Mouse (Mus musculus) CH12.LX (cell line): ENCODE measurements around the gene Rhod. TPM values are rescaled to one million over a fixed set of nuclear protein-coding genes. Genes with fewer than 3 reads are reported as not detected.

Experiments used
- DNase-seq: peaks from one replicate; pipeline ENCODE4 v3.0.0-alpha.2; 2013; ENCODE audit errors: extremely low read depth
- H3K27ac ChIP-seq: 2 replicates; pipeline ENCODE4 v1.5.1; 2012; ENCODE audit warnings: low read depth, mild to moderate bottlenecking, control low read depth, moderate library complexity; ENCODE audit not compliant: insufficient read depth
- H3K27me3 ChIP-seq: replicated peaks from 2 replicates; pipeline ENCODE3; 2012; ENCODE audit warnings: inconsistent platforms
- H3K36me3 ChIP-seq, 2 experiments: replicated peaks in 1 of 2; 2 replicates each; pipeline versions ENCODE3 to v1.6.1; 2012; ENCODE audit warnings: inconsistent platforms in 1 of 2, low read length in 1 of 2, mild to moderate bottlenecking in 1 of 2, mixed read lengths in 1 of 2, moderate library complexity in 1 of 2; ENCODE audit not compliant: control insufficient read depth in 1 of 2, insufficient read depth in 1 of 2
- H3K4me1 ChIP-seq, 2 experiments: 2 replicates each; pipeline ENCODE4 v1.6.1; 2012; ENCODE audit warnings: inconsistent platforms in 1 of 2, moderate library complexity in 1 of 2; ENCODE audit not compliant: insufficient read depth in 2 of 2, control insufficient read depth in 1 of 2
- H3K4me2 ChIP-seq: 2 replicates; pipeline ENCODE4 v1.6.1; 2012; ENCODE audit warnings: low read depth, mild to moderate bottlenecking, control low read depth; ENCODE audit not compliant: poor library complexity, insufficient read depth, severe bottlenecking
- H3K4me3 ChIP-seq, 3 experiments: fragments of 150-350 bp in 1 of 3; sonication (generic) in 1 of 3; replicated peaks in 1 of 3; 2 replicates each; pipeline versions ENCODE3 to v1.5.1; 2011 to 2012; ENCODE audit warnings: low read depth in 2 of 3, low read length in 2 of 3, mild to moderate bottlenecking in 2 of 3, moderate library complexity in 2 of 3, control low read depth in 1 of 3, improper control_type of control experiment in 1 of 3, inconsistent platforms in 1 of 3, mixed read lengths in 1 of 3; ENCODE audit not compliant: poor library complexity in 1 of 3
- H3K79me2 ChIP-seq: replicated peaks from 2 replicates; pipeline ENCODE4 v1.6.1; 2012; ENCODE audit warnings: mild to moderate bottlenecking, moderate library complexity; ENCODE audit not compliant: control insufficient read depth, poor library complexity, insufficient read depth, severe bottlenecking; ENCODE audit errors: extremely low read depth
- H3K9ac ChIP-seq: 2 replicates; pipeline ENCODE4 v1.6.1; 2012; ENCODE audit warnings: low read depth, mild to moderate bottlenecking, control low read depth, moderate library complexity; ENCODE audit not compliant: insufficient read depth
- H3K9me3 ChIP-seq: replicated peaks from 2 replicates; pipeline ENCODE3; 2012; ENCODE audit warnings: low read length, inconsistent platforms, mixed read lengths
- CHD1 ChIP-seq: IDR thresholded peaks from 2 replicates; pipeline ENCODE4 v1.6.1; 2012; ENCODE audit warnings: low read depth, low read length, improper control_type of control experiment, inconsistent platforms
- CHD2 ChIP-seq: IDR thresholded peaks from 2 replicates; pipeline ENCODE4 v1.6.1; 2011; ENCODE audit warnings: low read length, improper control_type of control experiment
- CTCF ChIP-seq, 2 experiments: IDR thresholded peaks in 1 of 2; conservative IDR thresholded peaks in 1 of 2; 2 replicates each; pipeline ENCODE4 v1.5.1; 2011 to 2012; ENCODE audit warnings: low read depth in 2 of 2, low read length in 2 of 2, improper control_type of control experiment in 1 of 2, inconsistent platforms in 1 of 2, mild to moderate bottlenecking in 1 of 2, moderate library complexity in 1 of 2
- E2F4 ChIP-seq: IDR thresholded peaks from 2 replicates; pipeline ENCODE4 v1.6.1; 2011; ENCODE audit warnings: low read depth, low read length, improper control_type of control experiment; ENCODE audit not compliant: insufficient replicate concordance
- ELF1 ChIP-seq: IDR thresholded peaks from 2 replicates; pipeline ENCODE4 v1.6.1; 2014; ENCODE audit warnings: low read depth, mild to moderate bottlenecking, inconsistent platforms, low read length, improper control_type of control experiment
- ETS1 ChIP-seq: conservative IDR thresholded peaks from 2 replicates; pipeline ENCODE4 v1.6.1; 2012; ENCODE audit warnings: low read depth, mild to moderate bottlenecking, inconsistent platforms, low read length, improper control_type of control experiment, moderate library complexity
- GABPA ChIP-seq: IDR thresholded peaks from 2 replicates; pipeline ENCODE4 v1.6.1; 2012; ENCODE audit warnings: low read depth, low read length, improper control_type of control experiment, inconsistent platforms; ENCODE audit not compliant: insufficient replicate concordance
- HCFC1 ChIP-seq: IDR thresholded peaks from 2 replicates; pipeline ENCODE4 v1.6.1; 2012; ENCODE audit warnings: low read depth, mild to moderate bottlenecking, inconsistent platforms, low read length, improper control_type of control experiment
- IRF4 ChIP-seq: IDR thresholded peaks from 2 replicates; pipeline ENCODE4 v1.6.1; 2014; ENCODE audit warnings: low read depth, mild to moderate bottlenecking, inconsistent platforms, low read length, improper control_type of control experiment
- JUN ChIP-seq: IDR thresholded peaks from 2 replicates; pipeline ENCODE4 v1.6.1; 2011; ENCODE audit warnings: low read depth, mild to moderate bottlenecking, low read length, improper control_type of control experiment, moderate library complexity; ENCODE audit not compliant: insufficient read depth
- MAFK ChIP-seq: IDR thresholded peaks from 2 replicates; pipeline ENCODE4 v1.6.1; 2011; ENCODE audit warnings: low read length, improper control_type of control experiment; ENCODE audit not compliant: insufficient replicate concordance
- MAX ChIP-seq: IDR thresholded peaks from 2 replicates; pipeline ENCODE4 v1.6.1; 2011; ENCODE audit warnings: low read length, improper control_type of control experiment
- MAZ ChIP-seq: IDR thresholded peaks from 2 replicates; pipeline ENCODE4 v1.6.1; 2012; ENCODE audit warnings: low read depth, mild to moderate bottlenecking, inconsistent platforms, low read length, improper control_type of control experiment, moderate library complexity
- MEF2A ChIP-seq: IDR thresholded peaks from 2 replicates; pipeline ENCODE4 v1.6.1; 2014; ENCODE audit warnings: low read depth, mild to moderate bottlenecking, inconsistent platforms, low read length, improper control_type of control experiment, borderline replicate concordance
- MXI1 ChIP-seq: IDR thresholded peaks from 2 replicates; pipeline ENCODE4 v1.6.1; 2011; ENCODE audit warnings: mild to moderate bottlenecking, low read depth, low read length, improper control_type of control experiment
- NELFE ChIP-seq: IDR thresholded peaks from 2 replicates; pipeline ENCODE4 v1.6.1; 2011; ENCODE audit warnings: low read depth, low read length, improper control_type of control experiment
- POLR2AphosphoS2 ChIP-seq: IDR thresholded peaks from 2 replicates; pipeline ENCODE4 v1.6.1; 2011; ENCODE audit warnings: low read depth, low read length, improper control_type of control experiment
- RAD21 ChIP-seq: IDR thresholded peaks from 2 replicates; pipeline ENCODE4 v1.6.1; 2011; ENCODE audit warnings: low read depth, mild to moderate bottlenecking, low read length, improper control_type of control experiment, moderate library complexity
- SIN3A ChIP-seq: IDR thresholded peaks from 2 replicates; pipeline ENCODE4 v1.6.1; 2012; ENCODE audit warnings: low read length, improper control_type of control experiment, inconsistent platforms
- SMC3 ChIP-seq: IDR thresholded peaks from 2 replicates; pipeline ENCODE4 v1.6.1; 2011; ENCODE audit warnings: low read depth, low read length, improper control_type of control experiment
- TCF12 ChIP-seq: IDR thresholded peaks from 2 replicates; pipeline ENCODE4 v1.6.1; 2014; ENCODE audit warnings: low read depth, mild to moderate bottlenecking, inconsistent platforms, low read length, improper control_type of control experiment
- ZKSCAN1 ChIP-seq: IDR thresholded peaks from 2 replicates; pipeline ENCODE4 v1.6.1; 2012; ENCODE audit warnings: low read depth, inconsistent platforms, low read length, improper control_type of control experiment, borderline replicate concordance
- ZMIZ1 ChIP-seq: IDR thresholded peaks from 2 replicates; pipeline ENCODE4 v1.6.1; 2012; ENCODE audit warnings: low read depth, mild to moderate bottlenecking, inconsistent platforms, low read length, improper control_type of control experiment
- dilution Hi-C: fragments of 300-500 bp; cut with MboI; formaldehyde crosslinking; loops from 2 replicates; pipeline ENCODE4 v1.14.3; 2020; ENCODE audit warnings: low sequenced_read_pairs; ENCODE audit not compliant: extremely low pct_unique_long_range_greater_than_20kb, extremely low pct_ligation_motif_present
- in situ Hi-C: fragments of 300-500 bp; cut with MboI; formaldehyde crosslinking; loops from 3 replicates; pipeline ENCODE4 v1.14.3; 2019; ENCODE audit warnings: low sequenced_read_pairs, low pct_ligation_motif_present, low pct_unique_long_range_greater_than_20kb, mixed read lengths
- polyA plus RNA-seq: library from polyadenylated mRNA; unstranded; fragments of >175 nt; gene quantifications from 2 replicates; pipeline ENCODE4 v1.2.1, GENCODE M21; 2012; ENCODE audit warnings: low read depth; ENCODE audit not compliant: insufficient read length
- total RNA-seq, 2 experiments: library from RNA; depleted of rRNA; stranded (reverse); fragments of 300-350 nt in 1 of 2; fragments of >200 nt in 1 of 2; gene quantifications; 2 replicates each; pipeline ENCODE4 v1.2.3; 2012 to 2014

Rhod gene
- total and polyA plus RNA-seq, 3 experiments: 14.4 to 20.1 (median 19.3) TPM

DNA sequence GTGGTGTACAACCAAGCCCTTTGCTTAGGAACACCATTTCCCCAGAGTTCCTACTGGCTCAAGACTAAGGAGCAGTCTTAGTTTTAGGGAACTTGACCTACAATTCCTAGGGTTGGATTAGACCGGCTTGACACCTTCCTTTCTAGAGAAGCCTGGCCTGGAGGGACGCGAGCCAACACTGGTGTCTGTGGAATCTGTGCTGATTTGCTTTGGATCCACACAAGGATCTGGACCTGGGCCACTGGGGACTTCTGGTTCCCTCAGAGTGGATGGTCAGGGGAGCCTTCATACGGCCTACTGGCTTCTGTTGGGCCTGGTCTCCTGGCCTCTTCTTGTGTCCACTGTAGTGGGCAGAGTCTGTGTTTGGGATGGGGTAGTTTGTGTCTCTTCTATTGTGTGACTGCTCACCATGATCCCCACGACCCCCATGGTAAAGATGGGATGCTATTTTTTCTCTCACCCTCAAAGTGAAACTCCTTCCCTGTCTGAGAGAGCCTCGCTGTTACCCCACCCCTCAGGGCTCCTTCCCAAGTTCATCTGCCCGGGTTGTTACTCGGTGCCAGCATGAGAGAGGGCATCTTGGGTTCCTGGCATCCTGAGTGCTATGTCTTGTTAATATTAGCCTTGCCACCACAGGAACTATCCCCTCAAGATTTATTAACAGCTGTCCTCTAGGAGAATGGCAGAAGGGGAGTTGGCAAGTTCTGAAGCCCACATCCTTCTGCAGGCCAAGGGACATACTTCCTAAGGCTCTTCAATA lies 7.6 kb upstream of the Rhod start:
- Histone ChIP-seq H3K27me3 (no peaks in the 10 kb centered on the region), H3K4me3 (no peak overlapping the region), H3K4me2 (no peak overlapping the region), H3K9me3 (no peaks in the 10 kb centered on the region), H3K79me2 (no peaks in the 10 kb centered on the region), H3K9ac (no peak overlapping the region), H3K4me1 (peaks cover 3 to 14% of the 10 kb centered on the region in 2 experiments; a peak in 3 of 4 replicates), H3K36me3 (peaks cover 0 to 20% of the 10 kb centered on the region in 2 experiments), H3K27ac (no peak overlapping the region)
- no peak for DNase-seq
- dilution Hi-C loops (no loop called here), in situ Hi-C loops (no loop called here)
- TF ChIP-seq MXI1 (no peak), ZMIZ1 (no peak), MAFK (no peak), MEF2A (no peak)

DNA sequence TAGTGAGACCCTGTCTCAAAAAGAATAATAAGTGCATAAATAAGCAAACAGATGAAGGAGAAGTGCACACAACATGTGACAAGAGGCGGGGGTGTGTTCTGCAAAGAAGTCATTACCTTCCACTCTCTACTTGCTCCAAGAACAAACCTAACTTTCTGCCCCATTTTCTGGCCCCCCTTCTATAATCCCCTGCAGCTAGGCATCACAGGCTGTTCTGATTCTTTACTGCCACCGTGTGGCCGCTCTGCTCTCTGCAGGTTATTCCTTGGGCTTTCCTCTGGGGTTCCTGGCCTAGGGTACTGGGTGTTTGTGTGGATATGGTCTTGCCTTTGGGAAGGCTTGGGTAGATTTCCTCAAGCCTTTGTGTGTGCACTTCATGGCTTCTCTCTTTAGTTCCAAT lies 3.2 kb upstream of the Rhod start:
- in situ Hi-C loops: no loop called here

DNA sequence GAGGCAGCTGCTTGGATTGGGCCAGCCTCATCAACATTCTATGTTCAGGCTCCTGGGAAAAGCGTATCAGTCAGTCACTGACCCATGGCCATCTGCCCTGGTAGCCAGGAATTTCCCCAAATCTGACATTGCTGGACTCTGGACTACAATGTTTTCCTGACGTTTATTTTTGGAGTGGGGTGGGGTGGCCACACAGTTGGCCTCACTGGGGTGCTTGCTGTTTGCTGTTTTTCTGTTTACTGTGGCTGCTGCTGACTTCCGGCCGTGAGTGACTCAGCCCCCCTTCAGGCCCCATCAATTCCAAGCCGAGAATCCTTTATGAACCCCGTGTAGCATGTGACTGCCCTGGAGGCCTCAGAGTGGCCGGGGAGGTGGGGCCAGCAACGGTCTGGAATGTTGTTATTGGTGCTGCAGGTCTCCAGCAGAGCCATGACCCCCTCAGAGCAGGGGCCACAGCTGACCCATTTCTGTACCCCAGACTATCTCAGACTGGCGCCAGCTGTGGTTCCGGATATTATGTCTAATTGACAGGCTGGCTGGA lies 2.5 kb upstream of the Rhod start:
- H3K9me3 ChIP-seq: peaks cover 5% of the 10 kb centered on the region
- H3K27me3 ChIP-seq: no peaks in the 10 kb centered on the region
- dilution Hi-C loops (no loop called here), in situ Hi-C loops (no loop called here)
- H3K9ac ChIP-seq: no peak overlapping the region
- no peak overlapping the region for H3K4me3 ChIP-seq
- H3K27ac ChIP-seq: no peak overlapping the region
- H3K4me1 ChIP-seq: peaks cover 10 to 38% of the 10 kb centered on the region in 2 experiments
- H3K36me3 ChIP-seq: peaks cover 0 to 21% of the 10 kb centered on the region in 2 experiments
- no peak overlapping the region for H3K4me2 ChIP-seq
- TF ChIP-seq CTCF (conservative IDR thresholded peaks at IDR 0.05 in 1 of 2, IDR thresholded peaks at IDR 0.05 in 1 of 2; ENCODE audit: low read depth in 2 of 2, low read length in 2 of 2) (no peak), CHD2 (no peak), POLR2AphosphoS2 (no peak), IRF4 (no peak), MAX (no peak), CHD1 (no peak), ETS1 (no peak), HCFC1 (no peak), MXI1 (no peak), ZMIZ1 (no peak), JUN (no peak), ELF1 (no peak), SIN3A (no peak), MAZ (no peak)
- H3K79me2 ChIP-seq: no peaks in the 10 kb centered on the region
- DNase-seq: no peak

More for the DNA sequence above, 3.2 kb upstream of the Rhod start:
- peak; percentile 51 for DNase-seq
- Histone ChIP-seq H3K4me2 (no peak overlapping the region), H3K27me3 (no peaks in the 10 kb centered on the region), H3K27ac (no peak overlapping the region), H3K36me3 (peaks cover 0 to 16% of the 10 kb centered on the region in 2 experiments), H3K4me1 (peaks cover 10 to 38% of the 10 kb centered on the region in 2 experiments), H3K79me2 (no peaks in the 10 kb centered on the region), H3K9ac (no peak overlapping the region), H3K9me3 (peaks cover 2% of the 10 kb centered on the region), H3K4me3 (no peak overlapping the region)
- TF ChIP-seq RAD21: peak; percentile 70
- no peak for TF ChIP-seq MAX
- TF ChIP-seq MAZ: no peak
- TF ChIP-seq CTCF (conservative IDR thresholded peaks at IDR 0.05 in 1 of 2, IDR thresholded peaks at IDR 0.05 in 1 of 2; ENCODE audit: low read depth in 2 of 2, low read length in 2 of 2): peak; percentile 46 to 86
- TF ChIP-seq CHD2: no peak
- no peak for TF ChIP-seq TCF12
- TF ChIP-seq POLR2AphosphoS2: no peak
- peak; percentile 62 for TF ChIP-seq SMC3
- TF ChIP-seq NELFE: no peak
- TF ChIP-seq GABPA: no peak
- TF ChIP-seq ZKSCAN1: no peak
- no peak for TF ChIP-seq E2F4
- dilution Hi-C loops: no loop called here
